Mouse (Mus musculus): ENCODE measurements around the gene Esrp2. TPM values are rescaled to one million over a fixed set of nuclear protein-coding genes. Genes with fewer than 3 reads are reported as not detected.
A peak's percentile ranks its signal among the peaks of the same experiment; 100 is the strongest.

Gene Esrp2
- polyA plus RNA-seq, 1 experiment from 2014 or later, result 58.3 TPM

GRCm38 (mm10) chr8:106145331-106145730 is 8.6 kb upstream of the Esrp2 start:
- Histone ChIP-seq H3K36me3 (no peaks in the 10 kb centered on the region), H3K9me3 (no peaks in the 10 kb centered on the region), H3K4me1 (no peaks in the 10 kb centered on the region), H3K9ac (no peak overlapping the region), H3K4me3 (no peak overlapping the region), H3K27me3 (no peaks in the 10 kb centered on the region), H3K4me2 (no peak overlapping the region), H3K27ac (no peak overlapping the region)
- no peak for ATAC-seq (ENCODE audit: insufficient number of reproducible peaks, low FRiP score, low TSS enrichment, low read depth)
- 87% methylated on average over 2 of the region's 2 CpGs for WGBS

- Histone ChIP-seq H3K4me1 (peaks cover 25% of the 10 kb centered on the region), H3K9ac (no peak overlapping the region), H3K4me2 (no peak overlapping the region), H3K4me3 (no peak overlapping the region), H3K36me3 (no peaks in the 10 kb centered on the region), H3K27ac (no peak overlapping the region), H3K27me3 (peaks cover 17% of the 10 kb centered on the region), H3K9me3 (no peaks in the 10 kb centered on the region)
- 17% methylated on average over 13 of the region's 13 CpGs for WGBS
- ATAC-seq (ENCODE audit: insufficient number of reproducible peaks, low FRiP score, low TSS enrichment, low read depth), result no peak
Measured at GRCm38 (mm10) chr8:106140769-106141168, 4.0 kb upstream of the Esrp2 start.

- no peak overlapping the region for H3K4me2 ChIP-seq
- no peak overlapping the region for H3K27ac ChIP-seq
- H3K9ac ChIP-seq, result no peak overlapping the region
- no peaks in the 10 kb centered on the region for H3K36me3 ChIP-seq
- 61% methylated on average over 5 of the region's 5 CpGs for WGBS
- H3K27me3 ChIP-seq, result peaks cover 23% of the 10 kb centered on the region
- no peak overlapping the region for H3K4me3 ChIP-seq
- no peak for ATAC-seq (ENCODE audit: insufficient number of reproducible peaks, low FRiP score, low TSS enrichment, low read depth)
- H3K4me1 ChIP-seq, result peaks cover 30% of the 10 kb centered on the region
- no peaks in the 10 kb centered on the region for H3K9me3 ChIP-seq
Measured at GRCm38 (mm10) chr8:106140191-106140590, 3.4 kb upstream of the Esrp2 start.

- 11% methylated on average over 7 of the region's 7 CpGs for WGBS
- peak overlapping the region; percentile 39 for H3K9ac ChIP-seq
- ATAC-seq (ENCODE audit: insufficient number of reproducible peaks, low FRiP score, low TSS enrichment, low read depth), result no peak
- peak overlapping the region; percentile 89 for H3K4me2 ChIP-seq
- H3K9me3 ChIP-seq, result no peaks in the 10 kb centered on the region
- peaks cover 38% of the 10 kb centered on the region for H3K27me3 ChIP-seq
- no peaks in the 10 kb centered on the region for H3K36me3 ChIP-seq
- H3K4me1 ChIP-seq, result peaks cover 44% of the 10 kb centered on the region
- peak overlapping the region; percentile 67 for H3K27ac ChIP-seq
- H3K4me3 ChIP-seq, result peak overlapping the region; percentile 51
Measured at GRCm38 (mm10) chr8:106138616-106139015, 1.8 kb upstream of the Esrp2 start.

DNA sequence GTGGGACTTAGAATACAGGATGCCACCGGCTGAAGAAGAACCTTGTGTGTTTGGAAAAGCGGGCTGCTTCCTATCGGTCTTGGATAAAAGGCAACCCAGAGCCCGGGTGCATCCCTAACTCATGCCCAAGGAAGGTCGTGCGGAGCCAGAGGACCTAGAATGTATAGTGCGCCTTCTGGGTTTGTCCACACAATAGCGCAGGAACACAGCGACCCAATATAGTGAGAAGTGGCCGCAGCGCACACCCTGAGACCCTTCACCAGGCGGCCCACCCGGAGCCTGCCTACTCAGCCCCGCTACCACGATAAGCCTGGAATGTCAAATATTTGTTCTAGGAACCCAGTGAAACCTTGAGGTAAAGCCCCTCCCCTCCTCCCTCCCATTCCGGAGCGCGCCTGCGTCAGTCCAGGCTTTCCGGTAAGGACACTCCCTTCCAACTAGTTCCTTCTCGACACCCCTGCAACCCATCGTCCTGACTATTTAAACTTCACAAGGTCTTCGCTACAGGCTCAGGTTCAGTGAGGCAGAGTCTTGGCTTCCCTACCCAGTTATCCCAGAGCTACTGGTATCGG is 1.2 kb upstream of the Esrp2 start:
- peak; percentile 42; the same call in 1 of the 2 replicates for ATAC-seq (ENCODE audit: insufficient number of reproducible peaks, low FRiP score, low TSS enrichment, low read depth)
- Histone ChIP-seq H3K36me3 (no peaks in the 10 kb centered on the region), H3K4me2 (peak overlapping the region; percentile 89), H3K4me3 (peak overlapping the region; percentile 51), H3K4me1 (peaks cover 46% of the 10 kb centered on the region), H3K9me3 (no peaks in the 10 kb centered on the region), H3K27me3 (peaks cover 44% of the 10 kb centered on the region), H3K27ac (peak overlapping the region; percentile 67), H3K9ac (peak overlapping the region; percentile 39)
- under 1% methylated on average over 24 of the region's 24 CpGs for WGBS

DNA sequence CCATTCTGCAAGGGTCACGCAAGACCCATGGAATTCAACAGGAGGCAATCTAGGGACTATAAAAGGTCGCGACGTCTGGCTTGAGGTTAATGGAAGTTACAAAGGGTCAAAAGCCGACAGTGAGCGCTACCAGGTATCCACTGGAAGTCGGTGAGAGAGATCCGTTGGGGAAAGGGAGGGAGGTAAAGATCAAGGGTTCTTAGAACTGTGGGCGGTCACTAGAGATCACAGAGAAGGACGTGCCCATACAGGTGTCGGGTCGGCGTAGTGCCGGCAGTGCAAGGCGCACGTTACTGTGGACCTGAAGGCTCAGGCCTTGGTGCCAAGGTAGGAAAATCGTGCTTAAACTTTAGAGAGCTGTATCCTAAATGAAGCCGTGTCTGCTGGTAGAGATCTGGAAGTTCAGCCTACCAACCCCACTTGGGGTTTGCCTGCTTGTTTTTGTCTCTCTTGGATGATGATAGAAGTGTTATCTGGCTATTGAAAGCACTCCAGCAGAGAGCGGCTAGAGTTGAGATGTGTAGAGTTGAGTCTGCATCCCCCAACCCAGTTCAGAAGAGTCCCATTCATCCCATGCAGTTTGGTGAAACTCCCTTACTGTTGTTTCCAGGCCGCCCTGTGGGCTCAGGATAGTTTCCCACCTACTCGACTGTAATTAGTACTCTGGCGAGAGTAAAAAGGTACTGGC is 588 bp upstream of the Esrp2 start:
- H3K9me3 ChIP-seq, result no peaks in the 10 kb centered on the region
- 9% methylated on average over 22 of the region's 22 CpGs for WGBS
- H3K4me3 ChIP-seq, result peak overlapping the region; percentile 51
- peaks cover 47% of the 10 kb centered on the region for H3K27me3 ChIP-seq
- ATAC-seq (ENCODE audit: insufficient number of reproducible peaks, low FRiP score, low TSS enrichment, low read depth), result no peak
- H3K9ac ChIP-seq, result peak overlapping the region; percentile 39
- H3K4me2 ChIP-seq, result peak overlapping the region; percentile 89
- peaks cover 6% of the 10 kb centered on the region for H3K36me3 ChIP-seq
- no peak overlapping the region for H3K27ac ChIP-seq
- peaks cover 46% of the 10 kb centered on the region for H3K4me1 ChIP-seq

- WGBS, result 8% methylated on average over 19 of the region's 19 CpGs
- peaks cover 46% of the 10 kb centered on the region for H3K4me1 ChIP-seq
- peak overlapping the region; percentile 51 for H3K4me3 ChIP-seq
- H3K27me3 ChIP-seq, result peaks cover 47% of the 10 kb centered on the region
- peak overlapping the region; percentile 89 for H3K4me2 ChIP-seq
- H3K27ac ChIP-seq, result peak overlapping the region; percentile 68
- H3K9ac ChIP-seq, result 0 out of 2 replicates have a peak overlapping the region, but pooled peaks have one; percentile 7
- H3K9me3 ChIP-seq, result no peaks in the 10 kb centered on the region
- peaks cover 23% of the 10 kb centered on the region for H3K36me3 ChIP-seq
- ATAC-seq (ENCODE audit: insufficient number of reproducible peaks, low FRiP score, low TSS enrichment, low read depth), result no peak
Measured at GRCm38 (mm10) chr8:106135672-106136071, 1.1 kb downstream of the Esrp2 start.

GRCm38 (mm10) chr8:106134751-106135571 is 1.8 kb downstream of the Esrp2 start:
- 10% methylated on average over 14 of the region's 14 CpGs for WGBS
- Histone ChIP-seq H3K9me3 (no peaks in the 10 kb centered on the region), H3K27me3 (peaks cover 47% of the 10 kb centered on the region), H3K9ac (no peak overlapping the region), H3K36me3 (peaks cover 30% of the 10 kb centered on the region), H3K27ac (peak overlapping the region; percentile 68; the same call in 1 of the 2 replicates), H3K4me2 (peak overlapping the region; percentile 89), H3K4me3 (peak overlapping the region; percentile 51), H3K4me1 (peaks cover 46% of the 10 kb centered on the region)
- peak; percentile 49 for ATAC-seq (ENCODE audit: insufficient number of reproducible peaks, low FRiP score, low TSS enrichment, low read depth)

- H3K36me3 ChIP-seq, result peaks cover 36% of the 10 kb centered on the region
- WGBS, result 74% methylated on average over 6 of the region's 6 CpGs
- H3K9ac ChIP-seq, result no peak overlapping the region
- H3K4me1 ChIP-seq, result peaks cover 46% of the 10 kb centered on the region
- H3K9me3 ChIP-seq, result no peaks in the 10 kb centered on the region
- no peak overlapping the region for H3K4me3 ChIP-seq
- H3K27me3 ChIP-seq, result peaks cover 47% of the 10 kb centered on the region
- no peak overlapping the region for H3K27ac ChIP-seq
- H3K4me2 ChIP-seq, result 0 out of 2 replicates have a peak overlapping the region, but pooled peaks have one; percentile 7
- no peak for ATAC-seq (ENCODE audit: insufficient number of reproducible peaks, low FRiP score, low TSS enrichment, low read depth)
Measured at GRCm38 (mm10) chr8:106133946-106134345, 2.8 kb downstream of the Esrp2 start.

DNA sequence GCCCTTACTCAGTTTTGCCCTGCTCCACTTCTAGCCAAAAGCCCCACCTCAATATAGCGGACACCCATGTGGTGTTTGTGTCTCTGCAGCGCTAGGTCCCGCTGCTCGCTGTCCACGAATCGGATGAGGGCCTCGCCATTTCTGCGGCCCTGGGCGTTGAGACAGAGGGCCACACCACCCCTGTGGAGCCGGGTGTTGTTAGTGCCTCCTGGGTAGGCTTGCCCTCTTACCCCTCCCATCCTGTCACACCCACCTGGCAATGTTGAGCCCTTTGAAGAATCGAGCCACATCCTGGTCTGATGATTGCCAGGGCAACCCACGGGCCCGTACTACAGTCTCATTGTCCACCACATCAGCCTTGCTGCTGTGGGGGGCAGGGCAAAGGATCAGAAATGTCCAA is 3.2 kb downstream of the Esrp2 start:
- peaks cover 47% of the 10 kb centered on the region for H3K27me3 ChIP-seq
- peaks cover 45% of the 10 kb centered on the region for H3K4me1 ChIP-seq
- ATAC-seq (ENCODE audit: insufficient number of reproducible peaks, low FRiP score, low TSS enrichment, low read depth), result no peak
- H3K9me3 ChIP-seq, result no peaks in the 10 kb centered on the region
- H3K36me3 ChIP-seq, result peaks cover 40% of the 10 kb centered on the region
- 54% methylated on average over 13 of the region's 13 CpGs for WGBS
- 0 out of 2 replicates have a peak overlapping the region, but pooled peaks have one; percentile 7 for H3K4me2 ChIP-seq
- H3K4me3 ChIP-seq, result no peak overlapping the region
- H3K27ac ChIP-seq, result no peak overlapping the region
- no peak overlapping the region for H3K9ac ChIP-seq

GRCm38 (mm10) chr8:106132356-106132755 is 4.4 kb downstream of the Esrp2 start:
- H3K36me3 ChIP-seq, result peaks cover 48% of the 10 kb centered on the region
- H3K9me3 ChIP-seq, result no peaks in the 10 kb centered on the region
- peaks cover 45% of the 10 kb centered on the region for H3K27me3 ChIP-seq
- peaks cover 37% of the 10 kb centered on the region for H3K4me1 ChIP-seq
- H3K4me3 ChIP-seq, result no peak overlapping the region
- 90% methylated on average over 11 of the region's 11 CpGs for WGBS
- H3K27ac ChIP-seq, result no peak overlapping the region
- no peak overlapping the region for H3K9ac ChIP-seq
- ATAC-seq (ENCODE audit: insufficient number of reproducible peaks, low FRiP score, low TSS enrichment, low read depth), result no peak
- no peak overlapping the region for H3K4me2 ChIP-seq
